Mouse (Mus musculus): ENCODE data around the gene Fam84a. TPM values are rescaled to one million over a fixed set of nuclear protein-coding genes. Genes with fewer than 3 reads are reported as not detected.
A peak's percentile ranks its signal among the peaks of the same experiment; 100 is the strongest.

Gene Fam84a
- 66.5 and 74.1 TPM in 2 replicates for polyA plus RNA-seq (2014; fragmentation: Nextera tagmentation; extraction: Ambion mirVana)

DNA sequence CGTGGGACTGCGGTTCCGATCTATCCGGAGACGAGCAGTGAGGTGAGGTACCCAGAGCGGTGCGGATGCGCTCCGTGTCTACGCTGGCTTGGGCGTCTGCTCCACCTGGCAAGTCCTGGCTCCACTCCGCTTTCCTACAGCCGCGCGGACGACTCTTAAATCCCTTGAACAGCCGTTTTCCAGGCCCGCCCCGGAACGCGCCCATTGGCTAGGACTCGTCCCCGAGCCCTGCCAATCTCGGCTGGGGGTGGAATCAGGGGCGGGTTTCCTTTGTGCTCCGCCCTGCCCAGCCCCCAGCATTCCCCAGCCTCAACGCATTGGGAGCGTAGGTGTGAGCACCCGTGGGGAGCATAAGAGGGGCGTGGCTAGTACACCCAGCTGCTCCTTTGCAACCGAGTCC is at the start of gene Fam84a:
Fam84a (minus strand) TSS at position 134 of the 400 bp plus-strand sequence.
- H3K36me3 ChIP-seq (ENCODE audit: control insufficient read depth, insufficient read depth, low read length): no peaks in the 10 kb centered on the region
- no peaks in the 10 kb centered on the region for H3K27me3 ChIP-seq (ENCODE audit: control insufficient read depth, insufficient read depth, low read length)
- peak within 1 kb of the TSS; percentile 71 for H3K9ac ChIP-seq (replicated peaks; ENCODE audit: low read length)
- H3K4me3 ChIP-seq (replicated peaks; ENCODE audit: low read depth, low read length): peak within 1 kb of the TSS; percentile 61
- ATAC-seq (ENCODE audit: low FRiP score, low TSS enrichment) (peak; percentile 96), DNase-seq (peak; percentile 99)
- H3K4me1 ChIP-seq (ENCODE audit: control insufficient read depth, insufficient read depth, low read length): peaks cover 18% of the 10 kb centered on the region
- peak within 1 kb of the TSS; percentile 82 for H3K27ac ChIP-seq (replicated peaks; ENCODE audit: low read depth, low read length)
- no peaks in the 10 kb centered on the region for H3K9me3 ChIP-seq (ENCODE audit: control insufficient read depth, low read length)
- under 1% methylated on average over 31 of the region's 31 CpGs for WGBS
- peak within 1 kb of the TSS; percentile 92 for H3K4me2 ChIP-seq (ENCODE audit: low read length)

GRCm38 (mm10) chr12:14195479-14195878 is 43.6 kb upstream of the Fam84a start:
- no peak overlapping the region for H3K9ac ChIP-seq (replicated peaks; ENCODE audit: low read length)
- no peaks in the 10 kb centered on the region for H3K27me3 ChIP-seq (ENCODE audit: control insufficient read depth, insufficient read depth, low read length)
- DNase-seq (no peak), ATAC-seq (ENCODE audit: low FRiP score, low TSS enrichment) (no peak)
- H3K4me2 ChIP-seq (ENCODE audit: low read length): no peak overlapping the region
- no peak overlapping the region for H3K27ac ChIP-seq (replicated peaks; ENCODE audit: low read depth, low read length)
- H3K36me3 ChIP-seq (ENCODE audit: control insufficient read depth, insufficient read depth, low read length): no peaks in the 10 kb centered on the region
- 75% methylated on average over 3 of the region's 3 CpGs for WGBS
- no peak overlapping the region for H3K4me3 ChIP-seq (replicated peaks; ENCODE audit: low read depth, low read length)
- H3K4me1 ChIP-seq (ENCODE audit: control insufficient read depth, insufficient read depth, low read length): no peaks in the 10 kb centered on the region
- H3K9me3 ChIP-seq (ENCODE audit: control insufficient read depth, low read length): no peaks in the 10 kb centered on the region

GRCm38 (mm10) chr12:14186689-14187195 is 34.9 kb upstream of the Fam84a start:
- Histone ChIP-seq H3K4me2 (ENCODE audit: low read length) (no peak overlapping the region), H3K4me1 (ENCODE audit: control insufficient read depth, insufficient read depth, low read length) (no peaks in the 10 kb centered on the region), H3K36me3 (ENCODE audit: control insufficient read depth, insufficient read depth, low read length) (no peaks in the 10 kb centered on the region), H3K27me3 (ENCODE audit: control insufficient read depth, insufficient read depth, low read length) (no peaks in the 10 kb centered on the region), H3K27ac (replicated peaks; ENCODE audit: low read depth, low read length) (no peak overlapping the region), H3K9me3 (ENCODE audit: control insufficient read depth, low read length) (no peaks in the 10 kb centered on the region), H3K9ac (replicated peaks; ENCODE audit: low read length) (no peak overlapping the region), H3K4me3 (replicated peaks; ENCODE audit: low read depth, low read length) (no peak overlapping the region)
- ATAC-seq (ENCODE audit: low FRiP score, low TSS enrichment) (no peak), DNase-seq (no peak)
- WGBS: 91% methylated on average over 3 of the region's 3 CpGs

DNA sequence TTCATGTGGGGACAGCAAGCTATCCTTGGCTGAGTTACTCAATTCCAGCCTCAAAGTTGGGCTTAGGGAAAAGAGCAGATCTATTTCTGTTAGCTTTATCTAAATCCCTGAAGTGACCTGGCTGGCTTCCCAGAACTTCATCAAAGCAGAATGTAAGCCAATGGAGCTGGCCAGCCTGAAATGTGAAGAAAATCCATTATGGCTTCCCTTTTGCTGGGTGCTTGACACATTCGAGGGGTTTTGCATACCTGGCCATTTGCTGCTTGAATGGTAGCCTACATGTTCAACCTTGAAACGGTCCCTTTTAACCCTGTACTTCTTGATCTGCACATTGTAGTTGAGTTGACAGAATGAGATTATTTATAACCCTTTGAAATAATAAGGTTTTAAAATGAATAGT is 13.9 kb upstream of the Fam84a start:
- Histone ChIP-seq H3K4me2 (ENCODE audit: low read length) (no peak overlapping the region), H3K27me3 (ENCODE audit: control insufficient read depth, insufficient read depth, low read length) (no peaks in the 10 kb centered on the region), H3K9ac (replicated peaks; ENCODE audit: low read length) (no peak overlapping the region), H3K4me3 (replicated peaks; ENCODE audit: low read depth, low read length) (no peak overlapping the region), H3K4me1 (ENCODE audit: control insufficient read depth, insufficient read depth, low read length) (no peaks in the 10 kb centered on the region), H3K9me3 (ENCODE audit: control insufficient read depth, low read length) (no peaks in the 10 kb centered on the region), H3K27ac (replicated peaks; ENCODE audit: low read depth, low read length) (no peak overlapping the region), H3K36me3 (ENCODE audit: control insufficient read depth, insufficient read depth, low read length) (no peaks in the 10 kb centered on the region)
- DNase-seq: peak; percentile 39
- no peak for ATAC-seq (ENCODE audit: low FRiP score, low TSS enrichment)
- WGBS: 70% methylated on average over 2 of the region's 2 CpGs

- WGBS: 93% methylated on average over 1 of the region's 1 CpGs
- ATAC-seq (ENCODE audit: low FRiP score, low TSS enrichment): no peak
Measured at GRCm38 (mm10) chr12:14164936-14165335, 13.1 kb upstream of the Fam84a start.

GRCm38 (mm10) chr12:14152426-14152825 is 572 bp upstream of the Fam84a start:
- Histone ChIP-seq H3K4me3 (replicated peaks; ENCODE audit: low read depth, low read length) (peak overlapping the region; percentile 61), H3K27ac (replicated peaks; ENCODE audit: low read depth, low read length) (peak overlapping the region; percentile 21; the same call in 1 of the 2 replicates), H3K4me1 (ENCODE audit: control insufficient read depth, insufficient read depth, low read length) (peaks cover 18% of the 10 kb centered on the region), H3K27me3 (ENCODE audit: control insufficient read depth, insufficient read depth, low read length) (no peaks in the 10 kb centered on the region), H3K9me3 (ENCODE audit: control insufficient read depth, low read length) (no peaks in the 10 kb centered on the region), H3K36me3 (ENCODE audit: control insufficient read depth, insufficient read depth, low read length) (no peaks in the 10 kb centered on the region), H3K4me2 (ENCODE audit: low read length) (peak overlapping the region; percentile 92), H3K9ac (replicated peaks; ENCODE audit: low read length) (no peak overlapping the region; the same call in 1 of the 2 replicates)
- ATAC-seq (ENCODE audit: low FRiP score, low TSS enrichment) (peak; percentile 10; the same call in 1 of the 2 replicates), DNase-seq (peak; percentile 70)
- WGBS: 2% methylated on average over 14 of the region's 14 CpGs

More at GRCm38 (mm10) chr12:14164936-14165335, 13.1 kb upstream of the Fam84a start:
- no peak overlapping the region for H3K27ac ChIP-seq (replicated peaks; ENCODE audit: low read depth, low read length)
- no peaks in the 10 kb centered on the region for H3K27me3 ChIP-seq (ENCODE audit: control insufficient read depth, insufficient read depth, low read length)
- DNase-seq: no peak
- H3K4me1 ChIP-seq (ENCODE audit: control insufficient read depth, insufficient read depth, low read length): no peaks in the 10 kb centered on the region
- H3K4me2 ChIP-seq (ENCODE audit: low read length): no peak overlapping the region
- H3K9me3 ChIP-seq (ENCODE audit: control insufficient read depth, low read length): no peaks in the 10 kb centered on the region
- no peaks in the 10 kb centered on the region for H3K36me3 ChIP-seq (ENCODE audit: control insufficient read depth, insufficient read depth, low read length)
- H3K9ac ChIP-seq (replicated peaks; ENCODE audit: low read length): no peak overlapping the region
- H3K4me3 ChIP-seq (replicated peaks; ENCODE audit: low read depth, low read length): no peak overlapping the region

- H3K4me3 ChIP-seq (replicated peaks; ENCODE audit: low read depth, low read length): peak overlapping the region; percentile 61
- peak overlapping the region; percentile 92 for H3K4me2 ChIP-seq (ENCODE audit: low read length)
- H3K36me3 ChIP-seq (ENCODE audit: control insufficient read depth, insufficient read depth, low read length): no peaks in the 10 kb centered on the region
- peaks cover 18% of the 10 kb centered on the region for H3K4me1 ChIP-seq (ENCODE audit: control insufficient read depth, insufficient read depth, low read length)
- peak; percentile 31 for ATAC-seq (ENCODE audit: low FRiP score, low TSS enrichment)
- no peaks in the 10 kb centered on the region for H3K9me3 ChIP-seq (ENCODE audit: control insufficient read depth, low read length)
- no peaks in the 10 kb centered on the region for H3K27me3 ChIP-seq (ENCODE audit: control insufficient read depth, insufficient read depth, low read length)
- peak; percentile 62 for DNase-seq
- H3K9ac ChIP-seq (replicated peaks; ENCODE audit: low read length): peak overlapping the region; percentile 71
- H3K27ac ChIP-seq (replicated peaks; ENCODE audit: low read depth, low read length): peak overlapping the region; percentile 82
- WGBS: 3% methylated on average over 19 of the region's 19 CpGs
Measured at GRCm38 (mm10) chr12:14150936-14151631, 770 bp downstream of the Fam84a start.

DNA sequence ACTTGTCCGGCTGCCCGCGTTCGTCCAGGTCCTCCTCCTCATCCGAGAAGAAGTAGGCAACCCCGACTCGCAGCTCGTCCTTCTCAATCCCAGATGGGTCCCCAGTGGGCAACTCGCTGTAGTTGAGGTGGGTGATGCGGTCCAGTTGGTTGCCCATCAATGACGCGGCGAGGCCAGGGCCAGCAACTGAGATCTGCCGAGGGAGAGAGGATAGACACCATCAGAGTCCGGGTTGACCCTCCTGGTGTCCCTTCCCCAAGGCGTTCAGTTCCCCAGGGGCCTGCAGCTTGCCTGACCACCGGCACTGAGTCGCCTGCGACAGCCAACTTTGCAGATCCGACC is 1.3 kb downstream of the Fam84a start:
- Histone ChIP-seq H3K27ac (replicated peaks; ENCODE audit: low read depth, low read length) (peak overlapping the region; percentile 82), H3K4me3 (replicated peaks; ENCODE audit: low read depth, low read length) (peak overlapping the region; percentile 61), H3K4me2 (ENCODE audit: low read length) (peak overlapping the region; percentile 92), H3K27me3 (ENCODE audit: control insufficient read depth, insufficient read depth, low read length) (no peaks in the 10 kb centered on the region), H3K9me3 (ENCODE audit: control insufficient read depth, low read length) (no peaks in the 10 kb centered on the region), H3K9ac (replicated peaks; ENCODE audit: low read length) (peak overlapping the region; percentile 71), H3K4me1 (ENCODE audit: control insufficient read depth, insufficient read depth, low read length) (peaks cover 18% of the 10 kb centered on the region), H3K36me3 (ENCODE audit: control insufficient read depth, insufficient read depth, low read length) (no peaks in the 10 kb centered on the region)
- WGBS: under 1% methylated on average over 20 of the region's 20 CpGs
- ATAC-seq (ENCODE audit: low FRiP score, low TSS enrichment) (0 out of 2 replicates have a peak, but pooled peaks have one; percentile 1), DNase-seq (peak; percentile 61)
